Mouse (Mus musculus) CD4-positive, CD25-positive, alpha-beta regulatory T cell, adult 2 months (primary cell): ENCODE measurements around the gene Ccdc57.

ENCODE experiments used
- DNase-seq: peaks from one replicate; pipeline ENCODE4 v3.0.0-alpha.2; 2012; ENCODE audit warnings: low read depth, low spot score

Gene Ccdc57

DNA sequence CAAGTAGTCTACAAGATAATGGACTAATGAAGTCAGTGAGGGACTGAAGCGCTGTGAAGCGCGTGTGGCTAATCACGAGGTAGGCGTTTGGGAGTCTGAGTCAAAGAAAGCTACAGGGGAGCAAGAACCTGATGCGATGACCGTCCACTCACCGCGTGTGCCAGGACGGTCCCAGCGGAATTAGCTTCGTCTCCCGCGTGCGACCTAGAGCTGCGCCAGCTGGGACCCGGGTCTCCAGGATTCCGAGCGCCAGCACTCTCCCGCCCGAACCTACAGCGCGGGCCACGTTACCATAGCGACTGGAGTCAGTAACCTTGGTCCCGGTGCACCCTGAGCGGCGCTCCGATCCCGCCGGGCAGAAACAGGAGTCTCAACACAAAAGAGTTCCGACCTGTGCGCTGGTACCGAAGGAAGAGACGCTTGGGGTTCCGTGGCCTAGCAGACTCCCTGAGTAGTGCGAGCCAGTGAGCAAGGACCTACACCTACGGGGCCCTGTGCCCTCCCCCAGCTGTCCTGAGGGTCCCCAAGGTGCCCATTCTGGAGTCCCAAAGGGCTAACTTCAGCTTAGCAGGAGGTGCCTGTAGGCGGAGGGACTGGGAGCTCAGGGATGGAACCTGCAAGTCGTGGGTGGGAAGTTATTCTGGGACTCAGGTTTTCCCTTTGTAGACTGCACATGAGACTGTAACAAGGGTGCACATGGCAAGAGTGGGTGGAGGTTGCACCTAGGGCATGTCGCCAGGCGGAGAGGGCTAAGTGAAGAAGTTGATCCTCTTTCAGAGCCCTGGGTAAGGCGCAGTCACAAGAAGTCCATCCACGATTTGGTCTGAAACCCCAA, at the start of gene Ccdc57:
Ccdc57 (minus strand) TSS at position 309 of the 835 bp plus-strand sequence.
- peak; percentile 92 for DNase-seq

GRCm38 (mm10) chr11:120982459-120982858, 49.8 kb upstream of the Ccdc57 start:
- DNase-seq = no peak

- DNase-seq = no peak
These were observed 49.0 kb upstream of the Ccdc57 start for GRCm38 (mm10) chr11:120981661-120982060.

DNA sequence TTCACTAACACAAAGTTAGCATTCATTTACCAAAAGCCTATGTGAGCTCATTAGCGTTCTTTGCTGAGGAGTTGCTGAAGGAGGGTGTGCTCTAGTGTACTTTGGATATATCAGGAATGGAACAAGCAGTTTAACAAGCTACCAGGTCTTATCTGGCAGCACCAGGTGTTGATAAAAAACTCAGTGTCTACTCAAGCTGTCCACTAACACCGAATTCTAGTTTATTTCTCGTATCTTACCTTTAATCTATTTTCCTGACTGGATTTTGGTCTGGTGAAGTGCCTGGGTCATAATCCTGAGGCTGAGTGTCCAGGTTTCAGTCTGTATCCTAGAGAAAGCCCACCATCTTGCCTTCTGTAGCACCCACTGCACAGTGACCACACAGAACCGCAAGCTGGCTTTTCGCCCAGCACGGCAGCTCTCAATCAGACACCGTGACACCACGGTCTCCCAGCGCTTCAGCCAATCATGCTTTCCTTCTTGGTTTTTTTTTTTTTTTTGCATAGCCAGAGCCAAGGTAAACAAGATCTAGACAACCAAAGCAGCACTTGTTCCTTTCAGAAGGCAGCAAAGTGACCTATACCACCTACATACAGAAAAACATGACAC, 47.9 kb upstream of the Ccdc57 start:
- DNase-seq = no peak

- no peak for DNase-seq
These were observed 47.2 kb upstream of the Ccdc57 start for GRCm38 (mm10) chr11:120979711-120980426.

- DNase-seq = no peak
These were observed 40.6 kb upstream of the Ccdc57 start for GRCm38 (mm10) chr11:120973318-120973717.

DNA sequence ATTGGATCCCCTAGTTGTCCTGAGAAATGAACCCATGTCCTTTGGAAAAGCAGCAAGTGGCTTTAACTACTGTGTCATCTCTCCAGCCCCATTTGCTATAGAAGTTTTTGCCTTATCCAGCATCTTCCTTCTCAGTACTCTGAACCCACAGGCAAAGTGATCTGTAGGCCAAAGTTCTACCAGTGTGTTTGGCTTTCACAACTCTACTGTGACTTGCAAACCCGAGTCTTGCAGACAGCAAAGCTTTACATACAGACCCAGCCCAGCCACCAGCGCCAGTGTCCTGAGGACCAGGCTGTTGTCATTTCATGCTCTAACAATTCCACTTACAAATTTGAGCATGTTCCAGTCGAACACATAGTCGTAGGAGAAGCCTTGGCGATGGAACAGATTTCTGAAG, 38.6 kb upstream of the Ccdc57 start:
- DNase-seq = no peak

DNA sequence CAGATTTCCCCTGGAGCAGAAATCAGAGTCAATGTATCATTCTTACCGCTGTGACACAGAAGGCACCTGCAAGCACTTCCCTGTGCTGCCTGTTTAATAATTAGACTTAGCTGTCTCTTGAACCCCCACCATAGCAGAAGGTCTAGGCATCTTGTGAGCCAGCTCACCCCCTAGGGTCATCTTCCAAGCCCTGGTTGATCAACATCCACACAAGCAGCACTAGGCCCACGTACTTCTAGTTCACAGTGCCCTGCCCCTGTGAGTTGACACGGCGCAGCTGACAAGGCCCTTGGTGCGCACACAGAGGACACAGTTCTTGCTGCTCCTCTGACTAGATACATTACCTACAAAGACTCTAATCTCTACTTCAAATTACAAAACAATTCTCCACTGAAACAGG, 37.1 kb upstream of the Ccdc57 start:
- no peak for DNase-seq

- no peak for DNase-seq
These were observed 32.9 kb upstream of the Ccdc57 start for GRCm38 (mm10) chr11:120965587-120965986.

- no peak for DNase-seq
These were observed 31.8 kb upstream of the Ccdc57 start for GRCm38 (mm10) chr11:120964195-120965157.

GRCm38 (mm10) chr11:120962909-120963308, 30.2 kb upstream of the Ccdc57 start:
- DNase-seq = no peak

- no peak for DNase-seq
These were observed 29.5 kb upstream of the Ccdc57 start for GRCm38 (mm10) chr11:120962050-120962771.

DNA sequence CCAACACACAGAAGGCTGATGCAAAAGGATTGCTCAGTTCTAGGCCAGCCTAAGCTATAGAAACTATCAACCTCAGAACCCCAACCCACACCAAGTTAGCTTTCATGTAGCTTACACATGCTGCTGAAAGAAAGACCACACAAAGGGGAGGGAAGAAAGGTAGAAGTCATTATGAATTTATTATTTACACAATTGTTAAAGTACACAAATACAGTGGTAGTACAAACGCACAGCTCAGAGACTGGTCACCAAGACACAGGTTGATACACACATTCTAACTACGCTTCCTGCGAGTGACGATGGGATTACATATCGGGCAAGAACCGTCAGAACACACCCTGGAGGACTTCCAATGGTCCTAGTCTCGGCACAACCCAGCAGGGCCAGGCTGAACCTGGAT, 28.9 kb upstream of the Ccdc57 start:
- DNase-seq = no peak

- DNase-seq = no peak
These were observed 27.6 kb upstream of the Ccdc57 start for GRCm38 (mm10) chr11:120960248-120960647.

DNA sequence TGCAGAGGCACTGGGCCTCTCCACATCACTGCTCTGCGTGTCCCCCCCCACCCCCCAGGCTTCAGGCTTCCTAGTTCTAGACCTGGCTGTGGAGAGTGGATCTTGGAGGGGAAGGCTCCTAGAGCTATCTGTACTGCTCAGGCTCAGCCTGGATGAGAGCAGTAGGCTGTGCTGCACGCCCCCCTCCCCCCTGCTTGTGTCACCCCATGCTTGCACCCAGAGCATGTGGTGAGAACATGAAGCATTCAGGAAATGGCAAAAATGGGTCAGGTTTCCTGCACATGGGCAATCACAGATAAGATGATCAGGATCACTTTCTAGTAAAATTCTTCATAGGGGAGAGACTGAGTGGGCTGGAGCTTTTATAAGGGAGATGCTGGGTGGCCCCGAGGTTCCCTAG, 26.9 kb upstream of the Ccdc57 start:
- DNase-seq = no peak

DNA sequence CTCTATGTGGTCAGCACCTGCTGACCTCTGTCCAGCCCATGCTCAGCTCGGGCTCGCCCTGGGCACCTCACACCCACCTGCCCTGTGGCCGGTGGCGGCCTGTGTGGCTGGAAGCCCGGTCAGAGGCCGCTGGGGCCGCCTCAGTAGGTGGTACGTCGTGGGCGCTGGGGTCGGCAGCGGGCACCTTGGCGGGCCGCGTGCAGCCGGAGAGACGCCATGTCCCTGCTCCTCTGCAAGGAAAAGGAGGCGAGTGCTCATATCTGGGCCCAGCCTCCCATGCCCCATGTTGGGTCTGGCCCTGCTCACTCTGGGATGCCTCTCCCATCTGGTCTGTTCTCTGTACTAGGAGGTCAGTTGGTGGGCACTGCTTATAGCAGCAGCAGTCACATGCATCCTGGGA, 26.4 kb upstream of the Ccdc57 start:
- no peak for DNase-seq

GRCm38 (mm10) chr11:120957731-120958257, 25.1 kb upstream of the Ccdc57 start:
- no peak for DNase-seq

- no peak for DNase-seq
These were observed 24.4 kb upstream of the Ccdc57 start for GRCm38 (mm10) chr11:120957052-120957451.

DNA sequence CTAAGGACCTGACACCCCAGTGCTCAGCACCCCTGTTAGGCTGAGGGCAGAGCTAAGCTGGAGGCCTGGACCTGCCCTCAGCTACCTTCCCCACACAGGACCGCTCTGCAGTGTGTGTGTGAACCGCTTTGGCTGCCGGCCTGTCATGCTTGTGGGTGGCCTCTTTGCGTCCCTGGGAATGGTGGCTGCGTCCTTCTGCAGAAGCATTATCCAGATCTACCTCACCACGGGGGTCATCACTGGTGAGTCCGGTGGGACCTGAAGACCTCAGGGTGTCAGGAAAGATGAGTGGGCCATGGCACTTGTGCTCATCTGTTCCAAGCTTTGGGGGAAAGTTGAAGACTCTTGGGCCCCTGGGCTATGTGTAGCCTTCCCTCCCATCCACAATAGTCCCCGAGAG, 23.0 kb upstream of the Ccdc57 start:
- DNase-seq = no peak

- no peak for DNase-seq
These were observed 22.3 kb upstream of the Ccdc57 start for GRCm38 (mm10) chr11:120954936-120955335.
